In genomic region chr14:10480681-10481080, GRCm38 (mm10) we compare ENCODE assay signal across 17 mouse cellular contexts.
"Had no signal": no experiment of that assay in that cellular context is flagged by ENCODE, and none has a peak within 500 bp of the region (broad histone marks: within the 10 kb centered on the region; RNA-seq: fewer than 3 reads in every experiment).

No protein-coding gene starts in this region.

- DNase-seq: retina, postnatal 1 day; right cerebral cortex, adult 18-20 months; right cerebral cortex, postnatal 14 days; right cerebral cortex, postnatal 25 days; right cerebral cortex, postnatal 4 days; spleen, adult 18-20 months; thymus, adult 18-20 months; thymus, adult 2 months; thymus, postnatal 14 days; thymus, postnatal 25 days; thymus, postnatal 36 days; thymus, postnatal 4 days had no signal

- H3K9me3 ChIP-seq: neural tube, embryonic 12.5 days; neural tube, embryonic 13.5 days; neural tube, embryonic 15.5 days; stomach, embryonic 15.5 days had no signal

- H3K4me1 ChIP-seq: neural tube, embryonic 12.5 days; neural tube, embryonic 13.5 days; neural tube, embryonic 15.5 days; stomach, embryonic 15.5 days had no signal

- H3K4me3 ChIP-seq: neural tube, embryonic 12.5 days; neural tube, embryonic 13.5 days; neural tube, embryonic 15.5 days; stomach, embryonic 15.5 days had no signal

- H3K36me3 ChIP-seq: neural tube, embryonic 12.5 days; neural tube, embryonic 13.5 days; neural tube, embryonic 15.5 days; stomach, embryonic 15.5 days had no signal

- H3K27me3 ChIP-seq: neural tube, embryonic 12.5 days; neural tube, embryonic 13.5 days; neural tube, embryonic 15.5 days; stomach, embryonic 15.5 days had no signal

- H3K4me2 ChIP-seq: neural tube, embryonic 12.5 days; neural tube, embryonic 13.5 days; neural tube, embryonic 15.5 days; stomach, embryonic 15.5 days had no signal

- H3K9ac ChIP-seq: neural tube, embryonic 12.5 days; neural tube, embryonic 13.5 days; neural tube, embryonic 15.5 days; stomach, embryonic 15.5 days had no signal

- H3K27ac ChIP-seq: neural tube, embryonic 12.5 days; neural tube, embryonic 13.5 days; neural tube, embryonic 15.5 days; stomach, embryonic 15.5 days; stomach, postnatal 0 days had no signal
